Mouse (Mus musculus) c-Kit-positive CD71-positive TER-119-negative erythroid progenitor cells, embryonic 14.5 days (primary cell): ENCODE measurements around the gene Pah.

Source experiments
- DNase-seq: peaks from one replicate; pipeline ENCODE4 v3.0.0-alpha.2; 2013; ENCODE audit warnings: low read depth

Gene Pah

DNA sequence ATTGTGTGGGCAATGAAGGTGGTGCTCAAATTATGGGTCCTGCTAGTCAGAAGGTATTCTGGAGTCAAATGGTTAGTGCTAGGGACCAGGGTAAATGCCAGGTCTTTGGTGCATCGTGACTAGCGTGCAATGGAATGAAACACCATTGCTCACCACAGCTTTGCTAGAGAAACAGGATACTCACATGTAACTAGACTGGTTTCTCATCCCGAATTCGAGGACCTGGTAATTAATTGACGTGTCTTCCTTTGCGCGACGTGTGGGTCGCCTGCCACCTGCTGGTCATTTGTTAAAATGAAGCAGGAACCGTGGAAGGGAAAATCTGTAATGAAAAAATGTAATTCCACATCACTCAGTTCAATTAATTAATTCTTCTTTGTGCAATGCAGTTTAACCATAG is 17.6 kb upstream of the Pah start:
- no peak for DNase-seq

DNA sequence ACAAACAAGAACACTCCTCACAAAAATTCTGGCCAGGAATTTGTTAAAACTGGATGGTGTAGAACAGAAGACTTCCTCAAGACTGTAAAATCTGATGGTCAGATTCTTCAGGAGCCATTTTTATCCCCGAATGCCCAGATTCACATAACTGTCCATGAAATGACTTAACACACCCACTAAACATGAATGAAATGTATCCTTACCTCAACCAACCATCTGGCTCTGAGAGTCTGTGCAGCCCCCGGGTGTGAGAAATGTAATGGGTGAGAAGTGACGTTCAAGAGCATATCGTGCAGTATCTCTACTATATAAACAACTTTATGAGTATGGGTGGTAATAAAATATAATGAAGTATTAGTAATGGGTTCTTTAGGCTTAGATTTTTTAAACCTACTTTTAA is 13.0 kb upstream of the Pah start:
- no peak for DNase-seq

DNA sequence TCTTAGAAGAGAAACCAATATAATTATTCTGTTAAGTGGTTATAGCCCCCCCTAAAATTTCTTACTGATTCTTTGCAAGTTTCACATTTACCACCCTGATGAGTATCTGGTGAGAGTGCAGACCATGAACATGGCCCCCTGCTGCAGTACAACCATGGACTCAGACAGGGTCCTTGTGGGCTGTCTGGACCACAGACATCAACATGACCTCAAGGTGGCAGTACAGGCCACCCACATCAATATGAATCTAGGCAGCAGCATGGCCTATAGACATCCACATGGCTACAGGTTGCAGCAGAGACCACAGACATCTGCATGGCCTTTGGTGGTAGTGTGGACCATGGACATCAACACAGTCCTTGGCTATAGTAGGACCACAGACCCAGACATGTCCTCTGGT is 8.5 kb upstream of the Pah start:
- DNase-seq, result no peak

DNA sequence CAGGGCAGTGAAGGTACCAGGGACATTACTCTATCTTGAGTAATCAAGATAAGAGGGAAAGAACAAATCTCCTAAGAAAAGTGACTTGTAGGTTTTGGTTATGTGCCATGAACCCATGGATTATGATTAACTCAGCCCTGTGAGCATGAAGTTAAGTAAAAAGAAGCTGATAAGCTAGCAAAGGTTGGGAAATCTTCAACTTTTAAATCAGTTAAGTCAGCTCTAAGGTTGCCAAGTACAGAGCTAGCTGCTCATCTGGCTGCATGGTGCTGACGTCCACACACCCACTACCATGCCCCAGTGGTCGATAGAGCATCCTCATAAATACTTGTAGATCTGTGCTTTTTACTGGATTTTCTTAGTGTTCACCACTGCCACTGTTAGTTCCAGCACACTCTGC is 3.0 kb upstream of the Pah start:
- DNase-seq, result no peak

DNA sequence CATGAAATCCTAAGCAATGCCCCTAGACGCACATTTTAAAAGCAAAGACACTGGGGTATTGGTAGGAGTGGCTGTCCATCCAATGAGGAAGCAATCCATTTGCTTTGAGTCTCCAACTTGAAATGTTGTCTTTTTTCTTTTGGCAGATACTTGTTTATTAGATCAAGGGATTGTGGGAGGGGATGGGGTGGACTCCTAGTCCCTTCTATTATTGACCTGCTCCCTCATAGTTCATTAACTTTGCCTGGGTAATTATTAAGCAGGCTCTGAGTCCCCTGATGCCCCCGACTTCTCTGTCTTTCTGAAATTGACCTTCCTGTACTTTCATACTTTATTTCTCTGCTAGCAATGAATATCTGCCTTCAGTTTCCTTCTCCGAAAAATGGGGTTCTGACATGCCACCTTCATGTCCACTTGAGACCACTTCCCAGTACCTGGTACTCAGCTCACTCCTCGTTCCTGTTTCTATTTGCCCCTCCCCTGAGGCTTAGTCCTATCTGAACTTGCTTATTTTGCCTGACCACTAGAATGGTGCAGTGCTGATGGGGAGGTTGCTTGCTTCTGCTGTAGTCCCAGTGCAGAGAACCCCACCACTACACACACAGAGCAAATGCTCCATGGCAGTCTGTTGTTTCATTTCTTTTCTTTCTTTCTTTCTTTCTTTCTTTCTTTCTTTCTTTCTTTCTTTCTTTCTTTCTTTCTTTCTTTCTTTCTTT is 1.0 kb upstream of the Pah start:
- DNase-seq, result no peak

DNA sequence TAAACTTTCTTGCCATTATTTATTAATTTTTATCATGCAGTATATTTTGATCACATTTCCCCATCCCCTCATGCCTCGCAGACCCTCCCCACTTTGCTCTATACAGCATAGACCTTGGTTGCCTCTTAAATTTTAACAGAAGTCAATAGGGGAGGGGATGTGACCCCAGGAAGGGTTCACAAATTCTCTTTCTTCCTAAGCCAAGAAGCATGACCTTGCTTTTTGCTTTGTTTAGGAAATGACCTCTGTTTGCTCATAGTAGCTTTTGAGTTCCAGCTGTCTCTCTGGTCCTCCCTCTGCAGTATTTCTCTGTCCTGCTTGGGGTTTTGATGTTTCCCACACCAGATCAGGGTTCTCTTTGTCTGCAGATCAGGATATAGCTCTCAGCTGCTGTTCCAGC is 12.6 kb downstream of the Pah start:
- DNase-seq, result no peak

DNA sequence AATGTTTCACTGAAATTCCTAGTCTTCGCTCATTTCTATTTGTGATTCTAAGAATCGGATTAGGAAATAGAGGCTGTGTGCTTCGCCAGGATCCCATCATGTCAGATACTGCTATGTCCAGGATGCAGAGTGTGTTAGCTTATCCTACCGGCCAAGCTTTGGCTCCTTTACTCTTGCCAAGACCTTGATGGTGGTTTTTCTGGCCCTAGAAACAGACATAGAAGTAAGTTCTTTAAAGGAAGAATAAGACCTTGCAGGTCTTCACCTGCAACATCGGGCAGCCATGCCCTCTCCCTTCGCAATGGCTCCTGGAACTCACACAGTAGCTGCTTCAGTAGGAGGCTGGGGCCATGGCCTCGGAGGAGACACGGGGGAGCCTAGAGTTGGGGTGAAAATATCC is 24.2 kb downstream of the Pah start:
- no peak for DNase-seq

DNA sequence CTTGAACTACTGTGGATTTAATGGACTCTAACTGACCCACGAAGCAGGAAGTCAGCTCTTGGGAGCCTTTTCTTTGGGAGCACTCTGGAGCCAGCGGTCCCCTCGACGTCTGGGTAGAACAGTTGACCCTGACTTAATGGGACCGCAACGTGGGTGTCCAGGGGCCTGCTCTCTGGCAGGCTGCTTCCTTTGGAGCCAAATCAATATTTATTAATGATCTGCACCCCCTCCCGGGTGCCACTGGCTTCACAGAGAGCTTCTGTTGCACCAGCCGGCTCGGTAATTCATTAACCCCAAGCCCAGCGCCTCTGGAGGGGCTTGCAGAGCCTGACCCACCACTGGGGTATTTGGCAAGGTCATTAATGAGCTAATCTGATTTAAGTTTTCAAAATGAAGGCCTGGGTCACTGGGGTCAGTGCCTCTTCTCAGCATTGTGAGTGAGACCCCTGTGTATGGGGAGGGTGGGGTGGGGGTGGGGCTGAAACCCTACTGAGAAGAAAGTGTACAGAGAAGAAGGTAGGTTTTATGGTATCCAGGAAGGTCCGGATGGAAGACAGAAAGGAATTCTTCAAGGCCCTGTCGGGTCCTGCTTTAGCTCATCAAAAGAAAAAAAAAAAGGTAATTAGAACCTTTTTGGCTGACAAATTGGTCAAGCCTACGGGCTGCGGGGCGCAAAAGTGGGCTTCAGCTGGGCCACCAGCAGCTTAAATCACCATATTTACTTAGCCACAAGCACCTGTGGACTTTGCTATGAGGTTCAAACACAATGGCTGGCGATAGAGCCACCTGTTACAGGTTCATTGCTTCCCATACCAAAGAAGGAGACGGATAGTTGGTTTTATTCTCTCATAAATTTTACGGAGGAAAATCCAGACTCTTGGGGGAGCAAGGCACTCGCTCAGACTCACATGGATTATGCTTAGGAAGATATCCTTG is 25.0 kb downstream of the Pah start:
- DNase-seq, result no peak

DNA sequence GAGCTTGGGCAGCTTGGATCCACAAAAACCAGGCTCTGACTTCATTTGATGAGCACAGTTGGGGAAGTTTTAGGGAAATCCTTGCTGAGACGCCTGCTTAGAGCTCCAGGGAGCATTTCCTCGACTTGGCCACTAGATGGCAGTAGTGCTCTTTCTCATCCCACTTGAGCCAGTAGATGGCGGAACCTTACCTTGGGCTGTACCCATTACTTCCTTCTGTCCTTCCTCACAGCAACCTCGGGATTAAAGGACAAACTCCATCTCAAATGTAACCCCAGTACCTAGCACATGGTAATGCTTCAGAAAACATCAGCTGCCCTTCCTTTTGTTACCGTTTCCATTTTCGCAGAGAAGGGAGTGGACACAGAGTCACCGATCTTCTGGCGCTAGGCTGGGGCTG is 31.1 kb downstream of the Pah start:
- peak; percentile 4 for DNase-seq

DNA sequence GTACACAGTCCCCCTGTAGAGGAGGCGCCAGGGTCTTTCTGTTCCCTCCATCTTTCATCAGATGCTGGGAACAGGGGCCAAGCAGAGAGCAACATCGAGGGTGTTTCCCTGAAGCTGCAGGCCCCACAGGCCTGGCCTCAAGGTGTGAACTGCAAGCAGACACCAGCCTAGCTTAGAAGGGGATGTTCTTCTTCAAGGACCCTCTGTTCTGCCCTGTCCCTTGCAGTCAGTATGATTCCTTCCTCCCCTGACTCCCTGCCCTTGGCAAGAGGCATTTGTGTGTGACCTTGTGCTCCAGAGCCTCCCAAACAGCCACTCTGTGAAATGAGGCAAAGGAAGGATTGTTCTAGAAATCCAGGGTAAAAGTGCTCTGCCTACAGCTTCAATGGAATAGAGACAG is 34.8 kb downstream of the Pah start:
- no peak for DNase-seq

DNA sequence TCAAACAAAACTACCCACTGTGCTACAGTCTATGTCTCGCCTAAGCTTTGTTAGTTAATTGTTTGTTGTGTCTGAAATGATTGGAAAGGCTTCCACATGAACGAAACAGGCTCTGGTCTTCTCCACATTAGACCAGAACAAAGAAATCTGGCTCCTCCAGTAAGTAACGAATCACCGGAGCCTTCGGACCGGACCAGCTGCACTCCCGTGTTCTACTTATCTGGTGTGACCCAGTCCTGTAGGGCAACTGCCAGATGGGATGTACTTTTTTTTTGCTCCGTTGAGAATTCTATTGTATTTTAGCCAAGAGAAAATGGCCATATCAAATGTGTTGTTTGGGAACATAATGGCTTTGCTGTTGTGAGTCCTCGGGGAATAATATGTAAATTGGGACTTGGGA is 42.2 kb downstream of the Pah start:
- DNase-seq, result no peak

DNA sequence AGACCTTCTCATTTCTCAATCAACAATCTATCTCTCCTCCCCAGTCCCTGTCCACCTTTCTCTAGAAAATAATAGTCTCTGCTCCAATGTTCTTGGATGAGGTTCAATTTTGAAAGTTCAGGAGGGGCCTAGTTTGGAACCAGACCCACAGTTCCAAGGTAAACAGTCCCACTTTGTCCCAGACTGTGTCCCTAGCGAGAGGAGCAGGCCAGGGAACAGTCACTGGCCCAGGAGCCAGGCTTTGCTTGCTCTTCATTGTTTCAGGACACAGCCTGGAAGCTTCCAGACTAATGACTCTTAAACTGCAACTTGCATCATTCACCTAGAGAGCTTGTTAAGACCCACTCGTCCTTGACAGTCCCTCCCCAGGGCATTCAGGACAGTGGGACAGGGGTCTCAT is 44.1 kb downstream of the Pah start:
- DNase-seq, result no peak

DNA sequence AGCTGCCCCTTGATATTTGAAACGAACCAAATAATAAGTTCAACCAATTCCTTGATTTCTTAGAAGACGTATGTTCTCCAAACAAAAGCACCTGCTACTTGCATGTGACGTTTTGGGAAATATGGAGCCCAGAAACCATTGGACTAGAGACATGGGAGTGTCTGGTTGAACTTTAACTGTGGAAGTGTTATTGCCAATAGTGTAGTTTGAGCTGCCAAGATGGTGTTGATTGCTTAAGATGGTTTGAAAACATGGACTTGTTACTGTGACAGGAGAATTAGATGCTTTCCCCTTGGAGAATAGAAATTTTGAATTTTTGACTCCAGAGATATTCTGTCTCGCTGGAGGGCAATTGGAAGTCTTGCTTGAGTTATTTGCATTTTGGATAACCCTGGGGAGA is 50.9 kb downstream of the Pah start:
- DNase-seq, result no peak

DNA sequence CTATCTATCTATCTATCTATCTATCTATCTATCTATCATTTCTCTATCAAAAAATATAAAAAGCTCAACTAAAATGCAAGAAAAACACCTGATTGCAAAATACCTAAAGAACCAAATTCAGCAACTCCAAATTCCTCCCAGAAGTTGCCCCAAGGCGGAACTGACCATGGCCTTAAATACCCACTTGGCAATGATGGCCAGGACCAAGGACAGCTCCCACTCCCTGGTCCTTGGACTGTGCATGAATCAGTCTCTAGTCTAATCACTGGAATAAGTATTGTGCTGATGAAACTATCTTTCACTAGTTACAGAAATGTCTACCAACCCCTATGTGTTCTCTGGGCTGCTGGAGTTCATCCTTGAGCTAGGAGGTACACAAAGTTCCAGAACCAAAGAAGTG is 65.1 kb downstream of the Pah start:
- no peak for DNase-seq

DNA sequence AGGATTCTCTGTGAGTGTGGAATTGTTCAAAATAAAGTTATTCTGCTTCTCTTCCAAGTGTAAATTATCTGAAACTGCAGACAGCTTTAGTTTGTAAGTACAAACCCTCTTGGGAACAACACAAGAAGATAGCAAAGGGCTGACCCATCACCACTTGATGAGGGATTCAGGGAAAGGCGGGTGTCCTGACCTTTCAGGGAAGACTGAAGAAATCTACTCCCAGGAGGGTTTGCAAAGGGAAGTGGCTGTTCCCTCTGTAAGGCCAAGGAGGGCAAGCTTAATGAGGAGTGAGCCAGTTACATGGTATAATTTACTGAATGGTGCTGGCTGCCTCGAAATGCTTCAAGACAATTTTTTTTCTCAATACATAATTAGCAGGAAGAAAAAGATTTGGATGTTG is 72.3 kb downstream of the Pah start:
- no peak for DNase-seq

DNA sequence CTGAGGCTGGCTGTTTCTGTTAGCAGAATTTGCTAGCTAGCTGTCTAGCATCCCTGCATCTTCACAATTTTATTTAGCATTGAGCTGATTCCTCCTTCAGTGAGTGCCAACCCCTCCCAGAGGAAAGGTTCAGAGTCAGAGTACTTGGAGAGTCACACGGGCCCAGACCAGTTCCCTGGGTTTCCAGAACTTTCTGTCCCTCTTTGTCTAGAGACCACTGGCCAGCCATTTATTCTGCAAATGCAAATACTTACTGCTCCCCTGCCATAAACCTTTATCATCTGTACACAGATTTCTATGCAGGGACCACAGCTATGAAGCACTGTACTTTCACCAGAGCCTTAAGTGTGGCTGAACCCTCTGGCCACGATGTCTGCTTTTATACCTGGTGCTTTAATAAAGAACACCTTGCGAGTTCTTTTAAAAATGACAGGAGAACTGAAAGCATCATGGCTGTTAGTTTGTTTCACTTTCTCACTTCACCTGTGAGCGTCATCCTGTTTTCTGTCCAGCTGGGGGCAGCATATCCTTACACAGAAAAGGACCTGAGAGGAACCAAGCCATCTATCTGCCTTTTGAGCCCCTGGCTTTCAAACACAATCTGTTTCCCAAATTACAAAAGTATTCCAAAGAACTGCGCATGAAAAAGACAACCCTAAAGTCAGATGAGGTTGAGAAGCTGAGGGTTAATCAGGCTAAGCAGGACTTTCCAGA is 74.9 kb downstream of the Pah start:
- no peak for DNase-seq

DNA sequence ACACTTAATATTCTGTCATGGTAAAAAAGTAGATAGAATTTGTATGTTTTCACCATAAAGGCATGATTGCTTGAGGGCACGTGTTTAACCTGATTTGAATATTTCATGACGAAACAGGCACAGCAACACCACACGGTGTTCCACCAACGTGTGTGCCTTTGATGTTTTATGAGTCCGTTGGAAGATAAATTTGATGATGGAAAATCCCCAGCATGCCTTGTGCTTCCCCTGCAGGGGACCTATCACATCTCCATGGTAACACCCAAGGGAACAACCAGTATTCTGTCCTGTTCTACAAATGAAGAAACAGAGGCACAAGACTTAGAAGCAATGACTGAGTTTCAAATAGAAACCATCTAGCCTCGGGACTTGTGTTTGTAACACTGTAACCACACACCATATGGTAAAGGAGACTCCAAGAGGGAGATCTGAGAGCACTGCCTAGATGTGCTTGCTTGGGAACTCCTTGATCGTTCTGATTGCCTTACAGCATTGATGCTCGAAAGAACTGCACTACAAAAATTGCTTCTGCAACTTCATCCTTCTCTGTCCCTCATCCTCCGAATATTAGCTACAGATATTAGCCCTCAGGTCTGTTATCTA is 75.6 kb downstream of the Pah start:
- DNase-seq, result no peak

DNA sequence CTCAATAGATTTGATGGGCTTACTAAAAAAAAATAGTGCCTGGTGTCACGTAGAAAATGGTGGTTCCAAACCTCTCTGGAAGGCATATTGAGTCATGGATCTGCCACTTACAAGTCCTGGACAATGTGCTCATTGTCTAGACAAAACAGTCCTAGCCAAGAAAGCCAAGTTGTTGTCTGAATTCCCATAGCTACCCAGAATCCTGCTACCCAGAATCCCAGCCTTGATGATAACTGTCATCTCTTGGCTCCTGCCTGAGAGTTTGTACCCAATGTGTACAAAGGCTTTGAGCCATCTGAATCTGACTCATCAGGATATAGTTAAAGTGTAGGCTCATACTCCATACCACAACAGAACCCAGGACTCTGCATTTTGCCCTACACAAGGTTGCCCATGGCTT is 80.6 kb downstream of the Pah start:
- DNase-seq, result no peak

DNA sequence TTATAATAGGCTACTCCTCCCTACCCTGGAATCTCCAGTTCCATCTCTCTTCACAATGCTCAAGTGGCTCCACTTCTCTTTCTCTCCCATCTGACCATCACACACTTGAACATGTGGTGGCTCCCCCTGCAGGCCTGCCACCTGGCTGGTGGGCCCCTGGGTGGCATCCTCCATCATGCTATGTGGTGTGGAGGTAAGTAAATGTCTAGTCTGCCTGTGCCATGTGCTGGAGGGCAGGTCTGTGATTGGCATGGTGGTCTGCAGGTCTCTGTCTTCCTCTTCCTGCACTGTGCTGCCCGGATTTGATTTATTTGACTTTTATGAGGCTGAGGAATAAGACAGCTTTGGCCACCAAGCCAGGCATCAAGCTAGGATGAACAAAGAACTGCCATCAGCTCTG is 103.6 kb downstream of the Pah start:
- no peak for DNase-seq
